Mouse (Mus musculus): ENCODE results near the gene Ccn1. TPM values are rescaled to one million over a fixed set of nuclear protein-coding genes. Genes with fewer than 3 reads are reported as not detected.

Ccn1 gene
- total RNA-seq, 2 experiments from 2014 or later: 1.9 TPM; not detected in 1

GRCm38 (mm10) chr3:145625546-145625945, 24.2 kb downstream of the Ccn1 start:
- no peak for ATAC-seq (replicated peaks; ENCODE audit: low FRiP score, low TSS enrichment, poor library complexity, severe bottlenecking)

GRCm38 (mm10) chr3:145624786-145625185, 25.0 kb downstream of the Ccn1 start:
- no peak for ATAC-seq (replicated peaks; ENCODE audit: low FRiP score, low TSS enrichment, poor library complexity, severe bottlenecking)

GRCm38 (mm10) chr3:145623047-145623446, 26.7 kb downstream of the Ccn1 start:
- no peak for ATAC-seq (replicated peaks; ENCODE audit: low FRiP score, low TSS enrichment, poor library complexity, severe bottlenecking)

- no peak for ATAC-seq (replicated peaks; ENCODE audit: low FRiP score, low TSS enrichment, poor library complexity, severe bottlenecking)
Observed at GRCm38 (mm10) chr3:145621209-145621608, 28.6 kb downstream of the Ccn1 start.

GRCm38 (mm10) chr3:145619621-145620365, 30.0 kb downstream of the Ccn1 start:
- ATAC-seq (replicated peaks; ENCODE audit: low FRiP score, low TSS enrichment, poor library complexity, severe bottlenecking): no peak

- ATAC-seq (replicated peaks; ENCODE audit: low FRiP score, low TSS enrichment, poor library complexity, severe bottlenecking): 0 out of 2 replicates have a peak, but pooled peaks have one; percentile 8
Observed at GRCm38 (mm10) chr3:145618299-145618698, 31.5 kb downstream of the Ccn1 start.

GRCm38 (mm10) chr3:145614362-145615115, 35.2 kb downstream of the Ccn1 start:
- no peak for ATAC-seq (replicated peaks; ENCODE audit: low FRiP score, low TSS enrichment, poor library complexity, severe bottlenecking)

- ATAC-seq (replicated peaks; ENCODE audit: low FRiP score, low TSS enrichment, poor library complexity, severe bottlenecking): 0 out of 2 replicates have a peak, but pooled peaks have one; percentile 4
Observed at GRCm38 (mm10) chr3:145613234-145613633, 36.5 kb downstream of the Ccn1 start.

- peak; percentile 91 for ATAC-seq (replicated peaks; ENCODE audit: low FRiP score, low TSS enrichment, poor library complexity, severe bottlenecking)
Observed at GRCm38 (mm10) chr3:145612662-145613061, 37.1 kb downstream of the Ccn1 start.

GRCm38 (mm10) chr3:145608320-145608719, 41.5 kb downstream of the Ccn1 start:
- ATAC-seq (replicated peaks; ENCODE audit: low FRiP score, low TSS enrichment, poor library complexity, severe bottlenecking): no peak

GRCm38 (mm10) chr3:145605437-145606123, 44.2 kb downstream of the Ccn1 start:
- ATAC-seq (replicated peaks; ENCODE audit: low FRiP score, low TSS enrichment, poor library complexity, severe bottlenecking): peak; percentile 50

GRCm38 (mm10) chr3:145602410-145603206, 47.2 kb downstream of the Ccn1 start:
- 0 out of 2 replicates have a peak, but pooled peaks have one; percentile 21 for ATAC-seq (replicated peaks; ENCODE audit: low FRiP score, low TSS enrichment, poor library complexity, severe bottlenecking)

- no peak for ATAC-seq (replicated peaks; ENCODE audit: low FRiP score, low TSS enrichment, poor library complexity, severe bottlenecking)
Observed at GRCm38 (mm10) chr3:145601345-145601744, 48.4 kb downstream of the Ccn1 start.

GRCm38 (mm10) chr3:145600801-145601200, 49.0 kb downstream of the Ccn1 start:
- peak; percentile 63 for ATAC-seq (replicated peaks; ENCODE audit: low FRiP score, low TSS enrichment, poor library complexity, severe bottlenecking)

- ATAC-seq (replicated peaks; ENCODE audit: low FRiP score, low TSS enrichment, poor library complexity, severe bottlenecking): no peak
Observed at GRCm38 (mm10) chr3:145599059-145599458, 50.7 kb downstream of the Ccn1 start.
